Mouse (Mus musculus): ENCODE data around the gene Prim1.

DNA sequence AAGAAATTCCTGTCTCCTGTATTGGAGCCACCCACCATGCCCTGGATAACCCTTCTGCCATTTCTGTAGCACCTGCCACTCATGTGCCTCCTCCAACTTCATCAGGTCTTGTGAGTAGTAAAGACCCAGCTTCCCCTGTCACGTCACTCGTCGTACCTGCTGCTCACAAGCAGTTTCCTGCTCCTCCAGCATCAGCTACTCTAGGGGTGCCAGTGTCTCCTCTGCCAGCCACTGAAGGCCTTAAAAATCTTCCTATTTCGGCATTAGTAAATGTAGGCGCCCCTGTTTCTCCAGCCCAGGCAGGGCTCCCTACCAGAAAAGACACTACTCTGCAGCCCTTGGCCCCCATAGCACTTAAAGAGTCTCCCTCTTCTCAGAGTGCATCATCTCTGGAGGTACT, 25.3 kb downstream of the Prim1 start:
- TF ChIP-seq POLR2A (IDR thresholded peaks at IDR 0.05; ENCODE audit: low read depth, low read length): no peak
- no peak for TF ChIP-seq CTCF (IDR thresholded peaks at IDR 0.05; ENCODE audit: borderline replicate concordance, insufficient read depth, low read length)

Data from embryonic fibroblast, embryonic 13.5 days (primary cell).